Mouse (Mus musculus): ENCODE measurements around the gene Pced1a. TPM values are rescaled to one million over a fixed set of nuclear protein-coding genes. Genes with fewer than 3 reads are reported as not detected.

Pced1a gene
- 10 to 100 TPM; 32.7 to 35.1 TPM for total RNA-seq (2023)

GRCm38 (mm10) chr2:130424126-130424853, at the start of gene Pced1a, which contains the start of gene Vps16:
Gene Pced1a (minus strand): TSS chr2:130424701.
Gene Vps16 (plus strand): TSS chr2:130424339.

GRCm38 (mm10) chr2:130449794-130450433, 25.4 kb upstream of the Pced1a start, which contains the start of gene Ptpra:
Gene Ptpra (plus strand): TSS chr2:130450278.

GRCm38 (mm10) chr2:130406178-130406577, 18.3 kb downstream of the Pced1a start, which contains the start of gene Tmem239:
Gene Tmem239 (plus strand): TSS chr2:130406478.

GRCm38 (mm10) chr2:130404939-130405338, 19.6 kb downstream of the Pced1a start, which contains the start of the genes Gm28372 and 1700020A23Rik:
Gene Gm28372 (plus strand): TSS chr2:130405239.
Gene 1700020A23Rik (plus strand): TSS chr2:130405259.

GRCm38 (mm10) chr2:130397186-130397985, 27.1 kb downstream of the Pced1a start, which contains the start of gene Cpxm1:
Gene Cpxm1 (minus strand): TSS chr2:130397574.

Other genes starting within 250 kb of the Pced1a start
- 100 to 1,000 TPM; 235 to 252 TPM for gene Snrpb, start 245.3 kb downstream of the Pced1a start, total RNA-seq (2023)
- not detected for gene Tmc2, start 229.5 kb downstream of the Pced1a start, total RNA-seq (2023)
- gene Nop56, start 150.3 kb downstream of the Pced1a start, total RNA-seq (2023): 100 to 1,000 TPM in 1 of 2 experiments, 10 to 100 TPM in 1; 91.3 to 108 TPM
- gene Idh3b, start 140.2 kb downstream of the Pced1a start, total RNA-seq (2023): 100 to 1,000 TPM in 1 of 2 experiments, 10 to 100 TPM in 1; 88.3 to 111 TPM
- not detected for gene Ebf4, start 129.5 kb downstream of the Pced1a start, total RNA-seq (2023)
- gene Cpxm1, start 27.1 kb downstream of the Pced1a start, total RNA-seq (2023): under 1 TPM; 0.52 to 0.81 TPM
- gene Gm28372, start 19.5 kb downstream of the Pced1a start, total RNA-seq (2023): not detected
- not detected for gene 1700020A23Rik, start 19.4 kb downstream of the Pced1a start, total RNA-seq (2023)
- not detected for gene Tmem239, start 18.2 kb downstream of the Pced1a start, total RNA-seq (2023)
- gene Vps16, start 362 bp downstream of the Pced1a start, total RNA-seq (2023): 100 to 1,000 TPM in 1 of 2 experiments, 10 to 100 TPM in 1; 92.6 to 114 TPM
- 100 to 1,000 TPM; 114 to 127 TPM for gene Ptpra, start 25.6 kb upstream of the Pced1a start, total RNA-seq (2023)
- 10 to 100 TPM; 26.0 to 32.2 TPM for gene Mrps26, start 139.0 kb upstream of the Pced1a start, total RNA-seq (2023)
- not detected for gene Oxt, start 151.5 kb upstream of the Pced1a start, total RNA-seq (2023)
- gene Avp, start 157.9 kb upstream of the Pced1a start, total RNA-seq (2023): not detected
- gene Fastkd5, start 205.3 kb upstream of the Pced1a start, total RNA-seq (2023): 1 to 10 TPM; 4.6 to 5.7 TPM
- gene Ubox5, start 205.3 kb upstream of the Pced1a start, total RNA-seq (2023): 1 to 10 TPM; 4.0 to 4.6 TPM
- gene Lzts3, start 218.1 kb upstream of the Pced1a start, total RNA-seq (2023): 1 to 10 TPM; 1.8 to 2.1 TPM
- gene Ddrgk1, start 240.0 kb upstream of the Pced1a start, total RNA-seq (2023): 100 to 1,000 TPM in 1 of 2 experiments, 10 to 100 TPM in 1; 88.5 to 112 TPM
- gene Itpa, start 242.9 kb upstream of the Pced1a start, total RNA-seq (2023): 10 to 100 TPM; 12.2 to 12.8 TPM